Comparison of ENCODE assay signal across 14 mouse cellular contexts in genomic region chr4:144916520-144916919, GRCm38 (mm10).
"Had no signal": no experiment of that assay in that cellular context is flagged by ENCODE, and none has a peak within 500 bp of the region (broad histone marks: within the 10 kb centered on the region; RNA-seq: fewer than 3 reads in every experiment).

No protein-coding gene starts in this region.

- DNase-seq: lung, adult 18-20 months; lung, postnatal 10 days; right cerebral cortex, postnatal 14 days; thymus, adult 2 months; thymus, postnatal 36 days had no signal

- H3K9me3 ChIP-seq: megakaryocyte, embryonic 14.5 days; midbrain, embryonic 13.5 days; midbrain, embryonic 15.5 days; neural tube, embryonic 12.5 days; stomach, embryonic 15.5 days had no signal

- H3K27me3 ChIP-seq: megakaryocyte, embryonic 14.5 days; midbrain, embryonic 13.5 days; midbrain, embryonic 15.5 days; neural tube, embryonic 12.5 days; stomach, embryonic 15.5 days had no signal

- H3K36me3 ChIP-seq: midbrain, embryonic 13.5 days; midbrain, embryonic 15.5 days had no signal

- H3K4me2 ChIP-seq: lung, embryonic 14.5 days; midbrain, embryonic 11.5 days; midbrain, embryonic 13.5 days; midbrain, embryonic 15.5 days; neural tube, embryonic 12.5 days; stomach, embryonic 15.5 days had no signal

- H3K27ac ChIP-seq: liver, embryonic 14.5 days; midbrain, embryonic 13.5 days; midbrain, embryonic 15.5 days; neural tube, embryonic 12.5 days; stomach, embryonic 15.5 days; stomach, postnatal 0 days had no signal

- H3K4me3 ChIP-seq: midbrain, embryonic 13.5 days; midbrain, embryonic 15.5 days; neural tube, embryonic 12.5 days; stomach, embryonic 15.5 days had no signal

- H3K4me1 ChIP-seq: midbrain, embryonic 13.5 days; midbrain, embryonic 15.5 days; neural tube, embryonic 12.5 days; stomach, embryonic 15.5 days had no signal

- H3K9ac ChIP-seq: liver, embryonic 14.5 days; lung, embryonic 14.5 days; midbrain, embryonic 13.5 days; midbrain, embryonic 15.5 days; neural tube, embryonic 12.5 days; stomach, embryonic 15.5 days had no signal
